Mouse (Mus musculus) brain, embryonic 14.5 days (tissue): ENCODE measurements at regions not wholly inside any gene's neighbourhood (a gene's known extent, or its start where the extent isn't known, plus 50 kb on each side); places are given as distances from the start of the nearest gene placed in this dataset.

Experiments used
- DNase-seq: peaks from one replicate; pipeline ENCODE4 v3.0.0-alpha.2; 2011; ENCODE audit warnings: low read depth
- CTCF ChIP-seq: fragments of 200-500 bp; IDR thresholded peaks from 2 replicates; pipeline ENCODE4 v1.5.1; 2012; ENCODE audit warnings: inconsistent platforms, mild to moderate bottlenecking, moderate library complexity, borderline replicate concordance; ENCODE audit not compliant: insufficient read depth, insufficient read length; ENCODE audit errors: extremely low read depth
- POLR2A ChIP-seq: fragments of 200-500 bp; IDR thresholded peaks from 2 replicates; pipeline ENCODE4 v1.6.1; 2012; ENCODE audit warnings: mild to moderate bottlenecking, inconsistent platforms, borderline replicate concordance; ENCODE audit not compliant: poor library complexity, insufficient read depth, insufficient read length, severe bottlenecking; ENCODE audit errors: extremely low read depth

GRCm38 (mm10) chr10:98751376-98752058 is 162.7 kb upstream of the Atp2b1 start:
- peak; percentile 35 for DNase-seq
- no peak for TF ChIP-seq POLR2A
- no peak for TF ChIP-seq CTCF

DNA sequence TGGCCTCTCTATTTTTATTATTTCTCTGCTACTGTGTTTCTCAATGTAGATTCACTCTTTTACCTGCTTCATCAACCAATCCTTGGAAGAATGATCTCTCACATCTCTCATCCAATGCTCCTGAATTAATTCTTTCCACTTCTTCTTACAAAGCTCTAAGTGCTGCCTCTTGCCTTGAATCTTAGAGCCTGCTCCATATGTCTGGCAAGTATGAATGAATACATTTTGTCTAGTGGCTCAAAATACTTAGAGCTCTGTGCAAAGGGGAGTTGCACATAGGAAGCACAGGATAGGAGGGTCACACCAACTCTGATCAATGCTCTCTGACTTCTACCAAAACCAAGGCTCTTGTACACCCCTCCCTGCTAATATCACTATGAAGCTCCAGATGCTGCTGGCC is 153.1 kb upstream of the Atp2b1 start:
- no peak for DNase-seq
- TF ChIP-seq CTCF: no peak
- no peak for TF ChIP-seq POLR2A

DNA sequence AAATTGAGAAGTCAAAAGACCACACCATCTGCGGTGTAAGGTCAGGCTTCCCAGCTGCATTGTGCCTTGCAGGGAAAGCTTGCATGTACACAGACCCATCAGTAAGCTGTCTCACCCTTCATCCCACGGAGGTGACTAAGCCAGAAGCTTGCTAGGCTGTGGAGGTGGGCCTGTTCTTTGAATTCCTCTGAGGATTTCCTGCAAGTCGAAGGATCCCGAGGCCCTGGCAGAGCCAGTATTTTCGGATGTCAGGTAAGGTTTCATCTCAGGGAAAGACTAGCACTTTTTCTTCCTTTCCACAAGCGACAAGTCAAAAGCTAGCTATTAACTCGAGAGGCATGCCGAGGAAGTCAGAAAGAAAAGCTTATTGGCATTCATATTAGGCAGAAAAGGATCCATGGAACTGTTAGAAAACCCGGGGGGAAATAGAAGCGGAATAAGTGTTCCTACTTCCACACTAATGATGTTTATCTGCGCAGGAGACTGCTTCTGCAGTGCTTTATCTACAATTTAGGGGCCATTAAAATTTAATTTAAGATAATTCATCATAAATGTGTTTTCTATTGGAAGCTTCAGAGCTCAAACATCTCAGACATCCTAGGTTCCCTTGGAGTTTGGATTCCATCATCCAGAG is 148.3 kb upstream of the Atp2b1 start:
- TF ChIP-seq CTCF (no peak), POLR2A (no peak)

DNA sequence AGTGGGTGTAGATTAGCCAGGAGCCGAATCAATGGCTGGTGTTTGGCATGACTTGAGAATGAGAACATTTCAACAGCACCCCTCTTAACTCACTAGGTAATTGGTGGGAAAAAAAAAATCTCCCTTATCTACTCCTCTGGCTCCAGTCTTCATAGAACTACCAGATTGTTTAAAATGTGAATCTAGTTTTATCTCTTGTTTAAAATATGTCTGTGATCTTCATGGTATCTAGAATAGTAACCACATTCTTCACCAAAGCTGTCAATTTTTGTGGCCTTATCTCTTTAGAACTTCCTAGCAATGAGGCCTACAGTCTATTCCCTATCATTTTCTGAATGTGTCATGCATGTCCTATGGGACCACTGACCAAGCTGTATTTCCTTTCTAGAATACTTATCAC is 134.4 kb upstream of the Atp2b1 start:
- no peak for TF ChIP-seq CTCF
- no peak for TF ChIP-seq POLR2A
- no peak for DNase-seq

More for the DNA sequence above, 148.3 kb upstream of the Atp2b1 start:
- peak; percentile 28 for DNase-seq

DNA sequence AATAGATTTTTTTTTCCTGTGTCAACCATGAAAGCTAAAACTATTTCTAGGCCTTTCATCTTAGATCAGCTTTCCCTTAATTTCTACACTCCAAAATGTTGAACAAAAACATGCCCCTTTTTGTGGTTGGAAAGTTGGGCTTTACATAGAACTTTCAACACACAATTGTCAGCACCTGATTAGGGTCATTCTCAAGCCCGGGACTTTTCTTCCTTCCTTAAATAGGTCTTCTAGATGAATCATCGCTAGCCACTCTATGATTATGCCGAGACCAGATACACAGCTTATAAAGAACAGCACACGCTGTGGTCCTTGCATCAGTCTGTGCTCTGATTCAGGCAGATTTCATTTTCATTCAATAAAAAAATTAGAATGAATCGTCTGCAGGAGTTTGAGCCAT is 133.3 kb upstream of the Atp2b1 start:
- no peak for DNase-seq
- TF ChIP-seq POLR2A (no peak), CTCF (no peak)

- no peak for TF ChIP-seq POLR2A
- no peak for TF ChIP-seq CTCF
- DNase-seq: peak; percentile 8
Observed at GRCm38 (mm10) chr10:98781888-98782351, 132.3 kb upstream of the Atp2b1 start.

- no peak for DNase-seq
- TF ChIP-seq CTCF (no peak), POLR2A (no peak)
Observed at GRCm38 (mm10) chr10:98785411-98785810, 128.8 kb upstream of the Atp2b1 start.

DNA sequence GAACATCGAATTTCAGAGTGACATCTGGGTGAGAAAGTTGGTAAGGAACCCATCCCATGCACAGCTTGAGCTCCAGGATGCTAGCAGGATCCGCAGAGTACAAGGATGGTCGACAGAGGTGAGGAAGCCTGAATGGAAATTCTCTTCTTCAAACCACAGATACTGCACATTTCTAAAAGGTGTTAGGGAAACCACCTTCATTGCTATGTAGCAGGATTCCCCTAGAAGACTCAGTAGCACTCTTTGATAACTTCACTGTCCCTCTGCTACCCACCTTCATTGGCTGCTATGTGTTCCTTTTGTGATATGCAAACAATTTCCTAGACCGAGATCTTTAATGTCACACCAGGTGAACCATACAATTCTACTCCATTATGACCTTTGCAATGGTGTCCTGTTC is 128.1 kb upstream of the Atp2b1 start:
- TF ChIP-seq POLR2A (no peak), CTCF (no peak)
- no peak for DNase-seq

GRCm38 (mm10) chr10:98789763-98790162 is 124.4 kb upstream of the Atp2b1 start:
- DNase-seq: no peak
- TF ChIP-seq POLR2A: no peak

- TF ChIP-seq CTCF (no peak), POLR2A (no peak)
- no peak for DNase-seq
Observed at GRCm38 (mm10) chr10:98790456-98790855, 123.8 kb upstream of the Atp2b1 start.

GRCm38 (mm10) chr10:98792019-98792741 is 122.0 kb upstream of the Atp2b1 start:
- TF ChIP-seq CTCF (no peak), POLR2A (no peak)
- DNase-seq: no peak
